Mouse (Mus musculus) neural tube, embryonic 10.5 days (tissue): ENCODE results near the gene Asxl1.
A peak's percentile ranks its signal among the peaks of the same experiment; 100 is the strongest.
"Not testable (repeated sequence)": the region's sequence is repeated elsewhere in the genome, so short reads cannot be mapped to it uniquely, and the experiment has no call there.

Source experiments
- DNase-seq: peaks from one replicate; pipeline ENCODE4 v3.0.0-alpha.2; 2017; ENCODE audit warnings: low spot score; ENCODE audit errors: extremely low spot score

Asxl1 gene

DNA sequence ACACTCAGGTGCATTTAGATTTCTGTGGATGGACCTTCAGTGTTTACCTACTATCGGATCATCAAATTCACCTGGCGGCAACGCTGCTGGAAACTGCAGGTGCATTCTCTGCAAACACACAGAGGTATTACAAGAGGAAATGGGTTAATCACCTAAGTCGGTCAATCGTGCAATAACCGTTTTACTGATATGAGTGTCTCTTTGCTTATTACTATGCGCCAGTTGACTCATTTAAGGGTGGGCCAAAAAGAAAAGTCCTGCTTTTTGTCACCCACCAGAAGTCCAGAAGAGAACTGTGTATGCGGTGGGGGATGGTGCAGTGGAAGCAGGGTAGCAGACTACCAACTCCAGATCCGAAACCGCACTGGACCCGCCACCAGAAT is 567 bp upstream of the Asxl1 start:
- DNase-seq, result no peak

DNA sequence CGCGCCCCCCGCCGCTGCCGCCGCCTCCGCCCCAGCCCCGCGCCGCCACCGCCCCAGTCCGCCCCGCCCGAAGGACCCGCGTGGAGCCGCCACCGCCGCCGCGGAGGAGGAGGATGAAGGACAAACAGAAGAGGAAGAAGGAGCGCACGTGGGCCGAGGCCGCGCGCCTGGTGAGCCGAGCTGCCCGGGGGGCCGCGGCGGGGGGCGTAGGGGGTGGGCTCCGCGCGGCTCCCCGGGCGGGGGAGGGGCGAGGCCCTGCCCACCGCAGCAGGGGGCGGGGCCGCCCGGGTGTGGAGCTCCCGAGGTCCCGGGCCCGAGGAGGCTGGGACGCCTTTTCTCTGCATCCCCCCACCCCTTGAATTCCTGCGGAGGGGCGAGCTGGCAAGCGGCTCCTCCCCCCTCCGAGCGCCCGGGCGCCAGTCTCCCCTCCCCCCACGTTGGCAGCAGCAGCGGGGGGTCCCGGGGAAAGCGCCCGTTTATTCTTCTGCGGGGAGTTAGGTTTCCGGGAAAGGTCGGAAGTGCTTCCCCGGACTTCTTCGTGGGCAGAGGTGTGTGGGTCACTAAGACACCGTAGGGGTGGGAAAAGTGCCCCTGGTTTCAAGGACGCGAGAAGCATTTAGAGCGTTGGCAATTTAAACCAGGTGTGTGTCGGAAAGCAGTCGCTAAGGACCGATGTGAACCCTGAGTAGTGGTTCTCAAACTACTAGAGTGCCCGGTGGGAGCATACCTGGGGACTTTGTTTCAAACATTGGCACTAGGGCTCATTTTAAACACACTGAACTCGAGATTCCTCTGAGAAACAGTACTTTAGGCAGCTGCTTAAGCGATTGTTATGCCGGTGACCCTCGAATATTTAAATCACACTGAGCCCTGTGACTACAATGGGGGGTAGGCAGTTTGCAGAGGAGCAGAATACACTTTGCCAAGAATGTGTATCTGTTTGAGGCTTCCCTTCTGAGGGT is 873 bp downstream of the Asxl1 start:
- DNase-seq, result peak; percentile 85

DNA sequence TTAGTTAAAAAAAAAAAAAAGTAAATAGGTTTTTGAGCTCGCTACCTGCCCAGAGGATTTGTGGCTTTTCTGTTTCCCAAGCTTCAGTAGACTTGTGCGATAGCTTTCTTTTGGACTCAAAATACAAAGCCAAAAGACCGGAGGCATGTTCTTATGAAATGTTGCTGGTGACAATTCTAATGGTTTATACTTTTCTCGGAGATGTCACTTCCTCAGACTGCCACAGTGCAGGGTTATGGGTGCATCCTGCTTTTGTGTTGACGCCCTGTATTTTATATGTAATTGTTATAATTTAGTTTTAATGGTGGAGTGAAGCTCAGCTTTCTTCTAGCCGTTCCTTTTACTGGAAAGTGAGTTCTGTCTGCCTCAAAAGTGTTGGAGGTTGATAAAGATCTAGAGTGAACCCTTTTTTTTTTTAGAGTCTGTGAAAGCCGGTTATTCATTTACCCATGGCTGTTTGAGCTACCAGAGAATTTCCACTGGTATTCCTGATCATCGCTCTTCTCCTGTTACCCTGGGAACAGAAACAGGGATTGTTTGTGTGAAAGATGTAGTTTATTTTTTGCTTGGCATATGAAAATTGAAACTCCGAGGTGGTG is 1.7 kb downstream of the Asxl1 start:
- DNase-seq, result no peak

DNA sequence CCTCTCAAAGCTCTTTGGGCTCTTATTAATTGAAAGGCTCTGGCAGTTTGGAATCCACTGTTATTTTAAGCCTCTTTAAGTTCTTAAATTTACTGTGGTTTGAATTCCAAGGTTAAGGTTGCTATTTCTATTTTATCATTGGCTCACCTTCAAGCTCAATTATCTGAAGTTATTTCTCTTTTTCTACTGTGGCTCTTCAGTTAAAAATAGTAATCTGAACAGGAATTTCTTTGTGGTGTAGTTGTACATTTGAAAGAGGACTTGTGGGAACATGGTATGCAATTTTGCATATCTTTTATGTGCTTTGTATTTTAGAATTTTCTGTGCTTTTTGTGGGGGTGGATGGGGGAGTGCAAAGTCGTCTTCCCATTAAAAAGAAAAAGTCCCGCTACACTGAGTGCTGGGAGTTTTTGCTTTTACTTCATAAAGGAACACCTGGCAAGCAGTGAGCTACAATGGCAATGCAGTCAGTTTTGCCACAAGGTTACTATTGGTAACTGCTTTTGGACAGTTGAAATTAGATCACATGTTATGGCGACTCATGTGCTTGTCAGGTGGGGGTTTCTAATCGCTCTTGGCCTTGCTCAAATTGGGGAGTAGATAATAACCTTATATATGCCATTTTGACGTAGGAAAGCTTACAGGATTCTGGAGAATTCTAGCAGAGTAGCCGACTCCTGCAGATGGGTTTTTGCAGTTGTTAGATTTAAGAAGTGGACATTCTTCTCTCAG is 2.6 kb downstream of the Asxl1 start:
- DNase-seq, result no peak

DNA sequence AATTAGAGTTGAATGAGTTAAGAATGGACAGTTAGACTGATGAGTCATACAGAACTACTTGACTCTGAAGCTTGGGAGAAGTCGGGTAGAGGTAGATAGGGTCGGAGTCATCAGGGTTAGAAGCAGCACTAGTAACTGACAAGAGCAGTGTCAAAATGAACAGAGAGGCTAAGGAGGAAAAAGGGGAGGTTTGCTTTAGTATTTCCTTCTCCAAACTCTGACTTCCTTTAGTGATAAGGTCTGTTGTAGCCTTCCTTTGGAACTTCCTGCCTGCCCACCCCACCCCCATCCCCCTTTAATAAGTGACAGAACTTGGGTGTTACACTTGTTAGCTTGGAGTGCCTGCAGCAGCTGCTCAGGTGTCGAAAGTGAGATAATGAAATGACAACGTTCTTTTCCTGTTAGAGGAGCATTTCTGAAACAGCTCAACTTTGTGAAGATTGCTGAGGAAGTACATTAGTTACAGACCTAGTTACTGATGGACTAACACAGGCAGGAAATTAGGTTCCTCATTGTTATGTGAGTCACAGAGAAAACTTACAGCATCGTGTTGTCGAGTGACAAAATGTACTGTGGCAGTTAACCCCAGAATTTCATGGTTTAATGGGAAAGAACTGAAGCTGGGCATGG is 5.0 kb downstream of the Asxl1 start:
- no peak for DNase-seq

DNA sequence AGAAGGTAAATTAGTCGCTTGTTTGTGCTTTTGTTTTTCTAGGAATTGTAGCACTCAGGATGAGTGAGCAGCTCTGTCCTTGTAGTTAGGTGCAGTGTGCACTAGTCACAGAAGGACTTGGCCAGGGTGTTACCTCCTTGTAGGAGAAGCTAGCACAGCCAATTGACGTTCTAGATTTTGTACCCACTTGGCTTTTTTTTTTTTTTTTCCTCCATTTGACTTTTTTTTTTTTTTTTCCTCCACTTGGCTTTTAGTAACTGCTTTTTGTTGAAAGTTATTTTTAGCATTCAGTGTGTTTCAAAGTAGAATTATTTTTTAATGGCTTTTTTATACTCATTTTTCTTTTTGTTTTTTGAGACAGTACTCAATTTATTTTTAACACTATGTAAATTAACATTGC is 9.0 kb downstream of the Asxl1 start:
- no peak for DNase-seq

DNA sequence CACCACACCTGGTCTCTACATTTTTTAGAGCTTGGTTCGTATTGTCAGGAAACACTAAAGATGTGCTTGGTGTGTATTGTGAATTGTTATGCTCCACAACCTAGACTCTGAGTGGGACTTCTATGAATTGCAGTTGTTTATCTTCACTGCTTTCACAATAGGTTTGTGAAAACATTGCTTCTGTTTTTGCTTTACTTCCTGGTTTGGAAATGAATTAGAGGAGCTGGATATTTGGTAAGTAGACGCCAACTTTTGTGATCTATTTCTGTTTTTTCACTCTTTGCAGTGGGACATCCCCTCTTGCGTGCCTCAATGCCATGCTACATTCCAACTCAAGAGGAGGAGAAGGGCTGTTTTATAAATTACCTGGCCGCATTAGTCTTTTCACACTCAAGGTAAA is 11.2 kb downstream of the Asxl1 start:
- DNase-seq, result no peak

DNA sequence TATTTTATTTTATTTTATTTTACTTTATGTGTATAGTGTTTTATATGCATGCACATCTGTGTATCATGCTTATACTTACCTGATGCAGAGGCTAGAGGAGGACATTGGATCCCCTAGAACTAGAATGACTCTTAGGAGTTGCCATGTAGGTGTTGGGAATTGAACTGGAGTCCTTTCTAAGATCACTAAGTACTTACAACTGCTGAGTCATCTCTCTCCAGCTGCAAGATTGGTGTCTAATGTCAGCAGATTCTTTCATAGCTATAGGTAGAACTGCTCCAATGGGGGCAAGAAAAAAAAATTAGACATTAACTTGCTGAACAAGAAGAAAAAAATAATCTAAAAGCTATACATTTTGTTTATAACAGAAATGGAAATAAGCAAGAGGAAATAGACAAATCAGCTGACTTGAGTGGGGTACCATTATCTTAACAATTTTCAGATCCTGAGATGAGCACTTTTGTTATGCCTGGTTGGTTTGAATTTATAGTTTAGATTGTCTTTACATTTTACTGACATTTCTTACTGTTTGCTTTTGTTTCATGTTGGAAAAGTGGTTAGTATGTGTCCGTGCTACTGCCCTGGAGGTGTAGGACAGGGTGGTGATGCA is 15.6 kb downstream of the Asxl1 start:
- DNase-seq, result no peak

DNA sequence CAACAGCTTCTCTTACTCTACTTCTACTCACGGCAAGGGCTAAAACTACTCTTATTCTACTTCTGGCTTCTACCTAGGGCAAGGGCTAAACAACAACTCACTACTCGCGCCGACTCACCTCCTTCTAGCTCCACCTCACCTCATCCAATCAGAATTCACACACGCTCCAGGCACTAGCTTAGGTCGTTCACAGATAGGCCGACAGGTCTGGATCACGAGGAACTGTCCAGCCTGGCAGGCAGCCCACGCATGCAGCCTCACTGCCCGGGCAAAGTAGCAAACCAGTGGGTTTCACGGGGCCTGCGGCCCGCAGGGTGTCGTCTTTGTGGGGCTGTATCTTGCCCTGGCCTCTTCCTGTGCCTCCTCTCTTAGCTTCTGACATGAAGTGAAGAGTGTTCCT is 18.9 kb downstream of the Asxl1 start:
- not testable (repeated sequence) for DNase-seq

DNA sequence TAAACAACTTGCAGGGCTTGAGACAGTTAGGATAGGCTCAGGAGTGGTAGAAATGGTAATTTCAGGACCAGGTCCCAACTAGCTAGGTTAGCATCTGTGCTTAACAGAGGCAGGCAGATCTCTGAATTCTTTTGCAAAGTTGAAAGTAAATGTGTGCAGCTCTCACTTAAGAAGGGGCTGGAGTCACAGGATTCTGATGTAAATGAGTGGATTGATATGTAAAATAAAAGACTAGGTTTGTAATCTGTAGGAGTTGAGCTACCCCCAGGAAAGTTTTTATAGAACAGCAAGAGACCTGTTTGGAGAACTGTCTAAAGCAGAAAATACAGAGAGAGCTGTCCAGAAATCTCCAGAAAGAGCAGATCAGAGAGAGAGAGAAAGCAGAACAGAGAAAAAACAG is 25.2 kb downstream of the Asxl1 start:
- DNase-seq, result no peak

DNA sequence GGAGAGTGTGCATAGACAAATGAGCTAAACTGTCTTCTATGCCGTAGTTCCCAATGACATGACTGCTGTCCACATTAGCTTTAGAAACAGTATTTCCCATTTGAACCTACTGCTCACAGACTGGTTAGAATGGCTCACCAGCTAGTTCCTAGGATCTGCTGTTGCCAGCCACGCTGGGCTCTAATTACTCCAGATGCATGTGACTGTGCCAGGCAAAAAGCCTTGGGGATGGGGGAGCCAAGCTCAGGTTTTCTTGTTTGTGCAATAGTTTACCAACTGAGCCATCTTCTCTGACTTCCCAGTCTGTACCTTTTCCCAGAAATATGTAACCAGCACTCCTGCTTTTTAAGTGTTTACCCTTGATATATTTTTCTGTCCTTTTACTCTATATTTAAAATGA is 29.8 kb downstream of the Asxl1 start:
- DNase-seq, result no peak

DNA sequence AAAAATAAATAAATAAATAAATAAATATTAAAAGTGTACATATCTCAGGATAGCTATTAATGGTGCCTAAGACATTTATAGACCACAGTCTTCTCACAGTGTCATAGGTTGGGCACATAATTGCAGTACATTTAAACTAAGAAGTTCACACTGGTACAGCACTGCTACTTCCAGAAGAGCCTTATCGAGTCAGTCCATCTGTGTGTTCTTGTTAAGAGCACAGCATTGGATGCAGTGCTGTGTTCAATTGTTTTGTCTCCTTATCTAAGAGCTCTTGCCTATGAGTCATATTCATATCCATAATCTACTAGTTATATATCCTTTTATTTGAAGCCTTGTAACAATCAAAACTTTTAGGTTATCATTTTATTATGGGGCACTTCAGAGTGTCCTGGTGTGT is 34.9 kb downstream of the Asxl1 start:
- no peak for DNase-seq

DNA sequence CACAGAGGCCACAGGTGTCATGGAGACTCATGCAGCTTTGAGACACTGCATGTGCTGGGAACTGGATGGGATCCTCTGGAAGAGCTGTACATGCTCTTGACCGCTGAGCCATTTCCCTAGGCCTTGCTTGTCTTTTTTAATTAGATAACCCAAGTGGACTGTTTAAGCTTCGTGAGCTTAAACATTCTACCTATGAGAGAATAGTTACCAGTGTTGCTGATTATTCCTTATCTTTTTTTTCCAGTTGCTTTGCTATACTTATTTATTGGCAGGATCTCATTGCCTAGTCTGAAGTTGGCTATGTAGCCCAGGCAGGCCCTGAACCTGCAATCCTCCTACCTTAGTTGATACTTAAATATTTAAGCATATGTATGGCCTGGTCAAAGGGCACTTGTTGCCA is 44.2 kb downstream of the Asxl1 start:
- DNase-seq, result no peak

DNA sequence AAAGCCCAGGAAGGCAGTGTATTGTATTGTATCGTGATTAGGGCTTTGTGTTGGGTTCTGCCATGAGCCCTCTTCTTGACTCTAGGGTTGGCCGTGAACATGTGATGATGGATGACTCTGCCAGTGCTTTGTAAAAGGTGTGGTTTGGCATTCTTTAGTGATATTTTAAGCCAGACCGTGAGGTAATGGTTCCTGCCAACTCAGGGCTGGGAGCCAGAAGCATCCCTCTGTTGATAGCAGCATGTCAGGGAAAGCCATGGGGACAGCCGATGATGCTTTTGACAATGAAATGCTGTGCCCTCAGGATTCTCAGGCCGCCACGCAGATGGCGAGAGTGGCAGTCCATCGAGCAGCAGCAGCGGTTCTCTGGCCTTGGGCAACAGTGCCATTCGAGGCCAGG is 47.4 kb downstream of the Asxl1 start:
- DNase-seq, result no peak

DNA sequence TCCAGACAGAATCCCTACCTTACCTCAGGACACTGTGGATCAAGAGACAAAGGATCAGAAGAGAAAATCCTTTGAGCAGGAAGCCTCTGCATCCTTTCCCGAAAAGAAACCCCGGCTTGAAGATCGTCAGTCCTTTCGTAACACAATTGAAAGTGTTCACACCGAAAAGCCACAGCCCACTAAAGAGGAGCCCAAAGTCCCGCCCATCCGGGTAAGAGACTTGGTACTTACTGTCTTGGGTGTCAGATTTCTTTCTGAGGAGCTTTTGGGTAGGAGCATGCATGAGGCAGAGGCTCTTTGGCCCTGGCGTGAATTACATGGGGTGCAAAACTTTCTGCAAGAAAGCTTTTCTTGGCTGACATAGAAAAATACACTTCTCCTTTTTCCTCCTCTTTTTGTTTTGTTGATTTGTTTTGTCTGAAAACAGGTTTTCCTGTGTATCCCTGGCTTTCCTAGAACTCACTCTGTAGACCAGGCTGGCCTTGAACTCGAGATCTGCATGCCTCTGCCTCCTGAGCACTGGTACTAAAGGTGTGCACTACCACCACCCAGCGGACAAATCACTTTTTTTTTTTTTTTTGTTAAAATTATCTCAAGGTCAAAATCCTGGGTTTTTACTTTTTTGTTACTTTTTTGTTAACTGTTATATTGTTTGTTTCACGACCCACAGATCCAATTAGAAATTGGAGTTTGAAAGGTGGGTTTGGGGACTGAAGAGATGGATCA is 52.3 kb downstream of the Asxl1 start:
- DNase-seq, result no peak

DNA sequence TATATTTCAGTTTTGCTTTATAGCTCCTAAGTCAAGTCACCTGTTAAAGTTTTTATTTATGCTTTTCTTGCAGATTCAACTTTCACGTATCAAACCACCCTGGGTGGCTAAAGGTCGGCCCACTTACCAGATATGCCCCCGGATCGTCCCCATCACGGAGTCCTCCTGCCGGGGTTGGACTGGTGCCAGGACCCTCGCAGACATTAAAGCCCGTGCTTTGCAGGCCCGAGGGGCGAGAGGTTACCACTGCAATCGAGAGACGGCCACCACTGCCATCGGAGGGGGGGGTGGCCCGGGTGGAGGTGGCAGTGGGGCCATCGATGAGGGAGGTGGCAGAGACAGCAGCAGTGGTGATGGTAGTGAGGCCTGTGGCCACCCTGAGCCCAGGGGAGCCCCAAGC is 53.5 kb downstream of the Asxl1 start:
- DNase-seq, result no peak

DNA sequence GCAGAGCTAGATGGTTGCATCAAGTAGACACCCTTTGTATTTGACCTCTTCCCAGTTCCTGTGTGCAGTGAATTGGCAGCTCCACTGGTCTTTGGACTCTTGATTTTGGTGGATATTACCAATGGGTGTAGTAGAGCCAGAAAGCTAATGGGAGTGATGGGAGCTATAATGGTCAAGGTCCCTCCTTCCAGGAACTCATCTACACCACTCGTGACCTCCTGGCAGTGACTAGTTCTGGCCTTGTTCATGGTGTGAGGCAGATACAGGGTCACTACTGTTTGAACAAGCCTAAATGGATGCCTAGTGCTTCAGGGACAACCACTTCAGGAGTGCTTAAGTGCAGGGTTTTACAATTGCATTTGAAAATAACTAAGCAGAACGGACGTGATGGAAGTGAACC is 58.4 kb downstream of the Asxl1 start:
- DNase-seq, result no peak

DNA sequence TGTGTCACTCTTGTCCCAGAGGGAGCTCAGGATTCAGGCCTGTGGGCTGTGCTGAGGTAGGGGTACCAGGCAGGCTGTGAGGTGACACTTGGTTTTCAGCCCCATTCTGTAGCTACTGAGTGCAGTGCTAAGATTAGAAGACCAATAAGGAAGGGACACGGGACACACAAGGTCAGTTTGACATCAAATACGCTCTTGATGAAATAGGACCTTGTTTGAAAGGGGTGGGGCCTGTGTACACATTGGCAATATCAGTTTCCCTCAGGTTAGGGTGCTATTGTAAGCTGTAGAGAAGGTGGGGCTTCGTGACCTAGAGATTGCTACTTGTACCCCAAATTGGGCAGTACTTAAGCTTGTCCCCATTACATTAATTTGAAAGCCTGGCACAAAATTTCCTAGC is 59.3 kb downstream of the Asxl1 start:
- no peak for DNase-seq

DNA sequence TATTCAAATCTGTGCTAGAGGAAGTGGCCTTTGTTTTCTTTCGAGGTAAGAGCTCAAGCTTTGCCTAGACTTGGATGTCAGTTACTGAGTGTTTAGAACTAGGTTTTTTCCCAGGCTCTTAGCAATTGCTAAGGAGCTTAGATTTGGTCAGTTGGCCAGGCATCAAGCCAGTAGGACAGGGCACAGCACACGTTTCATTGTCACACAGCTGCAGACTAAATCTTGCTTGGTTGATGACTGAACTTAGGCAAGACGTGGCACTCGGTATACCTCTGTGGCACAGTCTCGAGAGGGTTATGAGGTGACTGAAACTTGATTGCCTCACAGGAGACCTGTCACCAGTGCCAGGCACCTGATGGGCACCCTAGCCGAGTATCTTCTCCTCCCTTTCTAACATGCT is 61.3 kb downstream of the Asxl1 start:
- no peak for DNase-seq

DNA sequence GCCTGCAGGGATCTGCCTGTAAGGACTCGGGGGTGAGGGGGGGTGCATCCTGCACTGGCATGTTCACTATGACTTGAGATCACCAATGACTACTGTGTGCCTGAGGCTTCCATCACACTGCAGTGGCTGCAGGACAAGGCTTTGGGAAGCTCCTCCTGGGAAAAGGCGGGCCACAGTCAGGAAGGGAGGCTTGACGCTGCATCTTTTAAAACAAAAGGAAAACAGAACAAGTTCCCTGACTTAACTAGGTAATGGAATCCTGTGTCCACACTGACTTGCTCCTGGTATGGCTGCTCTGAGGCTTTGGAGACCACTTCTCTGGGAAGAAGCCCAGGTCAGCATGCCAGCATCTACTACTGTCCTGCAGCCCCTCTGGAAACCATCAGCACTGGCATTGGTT is 63.3 kb downstream of the Asxl1 start:
- no peak for DNase-seq

DNA sequence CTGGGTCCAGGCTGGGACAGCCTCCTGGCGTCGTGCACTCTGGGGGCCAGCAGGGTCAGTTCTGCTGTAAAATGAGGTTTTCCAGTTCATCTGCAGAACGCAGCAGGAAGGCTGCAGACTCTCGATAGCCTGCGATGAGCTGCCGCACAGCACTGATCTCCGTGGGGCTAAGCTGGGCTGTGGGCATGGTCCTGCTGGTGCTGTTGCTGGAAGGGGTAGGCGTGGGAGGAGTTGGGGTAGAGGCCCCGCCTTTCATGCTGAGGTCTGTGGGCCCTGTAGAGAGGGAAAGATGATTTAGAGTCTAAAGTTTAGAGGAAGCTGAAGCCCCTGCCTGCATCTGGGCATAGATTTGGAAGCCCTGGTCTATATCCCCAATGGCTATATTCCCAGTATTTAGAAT is 65.9 kb downstream of the Asxl1 start:
- DNase-seq, result no peak
